Mouse (Mus musculus): ENCODE results near the gene Lman2l. TPM values are rescaled to one million over a fixed set of nuclear protein-coding genes. Genes with fewer than 3 reads are reported as not detected.

Gene Lman2l
- total and polyA plus RNA-seq, 3 experiments = 7.0 to 19.7 TPM; not detected in 1

- Histone ChIP-seq H3K27ac (ENCODE audit: control insufficient read depth, low read depth, low read length) (no peak overlapping the region), H3K79me2 (ENCODE audit: control insufficient read depth, insufficient read depth, low read length, poor library complexity) (peaks cover 16% of the 10 kb centered on the region), H3K36me3 (ENCODE audit: control insufficient read depth in 1 of 2, insufficient read depth in 2 of 2, low read length in 2 of 2) (peaks cover 0 to 23% of the 10 kb centered on the region in 2 experiments; a peak in 2 of 4 replicates), H3K9ac (ENCODE audit: control insufficient read depth, low read depth, low read length, poor library complexity, severe bottlenecking) (peak overlapping the region; percentile 72), H3K9me3 (replicated peaks; ENCODE audit: insufficient read depth, low read length) (no peaks in the 10 kb centered on the region), H3K27me3 (ENCODE audit: control insufficient read depth in 1 of 2, insufficient read depth in 2 of 2, low read length in 2 of 2) (no peaks in the 10 kb centered on the region), H3K4me1 (ENCODE audit: control insufficient read depth in 1 of 2, insufficient read depth in 2 of 2, low read length in 2 of 2) (peaks cover 5 to 46% of the 10 kb centered on the region in 2 experiments), H3K4me3 (ENCODE audit: control insufficient read depth in 1 of 2, insufficient read depth in 1 of 2, low read depth in 2 of 2, low read length in 2 of 2) (peak overlapping the region; percentile 78 to 84)
- DNase-seq (ENCODE audit: low read depth, low spot score) = peak; percentile 61
- TF ChIP-seq ELF1 (IDR thresholded peaks at IDR 0.05; ENCODE audit: low read depth, low read length) (no peak), TBP (IDR thresholded peaks at IDR 0.05; ENCODE audit: low read depth, low read length) (peak; percentile 24; the same call in 1 of the 2 replicates), NRF1 (IDR thresholded peaks at IDR 0.05; ENCODE audit: insufficient read depth, low read depth, low read length, poor library complexity, severe bottlenecking) (no peak), CTCF (IDR thresholded peaks at IDR 0.05 in 2 of 3, conservative IDR thresholded peaks at IDR 0.05 in 1 of 3; ENCODE audit: control insufficient read depth in 1 of 3, insufficient read depth in 1 of 3, low read depth in 2 of 3, low read length in 3 of 3, poor library complexity in 1 of 3, severe bottlenecking in 1 of 3) (no peak), GABPA (IDR thresholded peaks at IDR 0.05; ENCODE audit: low read depth, low read length) (no peak), EP300 (IDR thresholded peaks at IDR 0.05; ENCODE audit: low read depth in 1 of 2, low read length in 2 of 2) (no peak)
Observed at GRCm38 (mm10) chr1:36472106-36472440, 27.0 kb upstream of the Lman2l start.

- peaks cover 16% of the 10 kb centered on the region for H3K79me2 ChIP-seq (ENCODE audit: control insufficient read depth, insufficient read depth, low read length, poor library complexity)
- peak within 1 kb of the TSS; percentile 78 to 84 for H3K4me3 ChIP-seq (ENCODE audit: control insufficient read depth in 1 of 2, insufficient read depth in 1 of 2, low read depth in 2 of 2, low read length in 2 of 2)
- H3K9me3 ChIP-seq (replicated peaks; ENCODE audit: insufficient read depth, low read length) = no peaks in the 10 kb centered on the region
- peak within 1 kb of the TSS; percentile 95 for H3K9ac ChIP-seq (ENCODE audit: control insufficient read depth, low read depth, low read length, poor library complexity, severe bottlenecking)
- H3K27ac ChIP-seq (ENCODE audit: control insufficient read depth, low read depth, low read length) = peak within 1 kb of the TSS; percentile 75
- peaks cover 0 to 19% of the 10 kb centered on the region in 2 experiments; a peak in 2 of 4 replicates for H3K36me3 ChIP-seq (ENCODE audit: control insufficient read depth in 1 of 2, insufficient read depth in 2 of 2, low read length in 2 of 2)
- peak; percentile 92 for DNase-seq (ENCODE audit: low read depth, low spot score)
- peaks cover 5 to 45% of the 10 kb centered on the region in 2 experiments; a peak in 3 of 4 replicates for H3K4me1 ChIP-seq (ENCODE audit: control insufficient read depth in 1 of 2, insufficient read depth in 2 of 2, low read length in 2 of 2)
- no peaks in the 10 kb centered on the region for H3K27me3 ChIP-seq (ENCODE audit: control insufficient read depth in 1 of 2, insufficient read depth in 2 of 2, low read length in 2 of 2)
- TF ChIP-seq TBP (IDR thresholded peaks at IDR 0.05; ENCODE audit: low read depth, low read length) = no peak
- no peak for TF ChIP-seq JUND (IDR thresholded peaks at IDR 0.05; ENCODE audit: low read depth, low read length)
- 0 out of 2 replicates have a peak, but pooled peaks have one; percentile 39 for TF ChIP-seq MYC (IDR thresholded peaks at IDR 0.05; ENCODE audit: low read depth, low read length)
- no peak for TF ChIP-seq RCOR1 (IDR thresholded peaks at IDR 0.05; ENCODE audit: low read depth, low read length)
- TF ChIP-seq MAZ (IDR thresholded peaks at IDR 0.05; ENCODE audit: low read depth, low read length) = no peak; the same call in 1 of the 2 replicates
- peak; percentile 11 to 64 (median 19); a peak in 3 of 6 replicates for TF ChIP-seq CTCF (IDR thresholded peaks at IDR 0.05 in 2 of 3, conservative IDR thresholded peaks at IDR 0.05 in 1 of 3; ENCODE audit: control insufficient read depth in 1 of 3, insufficient read depth in 1 of 3, low read depth in 2 of 3, low read length in 3 of 3, poor library complexity in 1 of 3, severe bottlenecking in 1 of 3)
- TF ChIP-seq ELF1 (IDR thresholded peaks at IDR 0.05; ENCODE audit: low read depth, low read length) = peak; percentile 91
- no peak for TF ChIP-seq TAL1 (IDR thresholded peaks at IDR 0.05; ENCODE audit: low read length)
- no peak for TF ChIP-seq MYB (IDR thresholded peaks at IDR 0.05; ENCODE audit: low read depth, low read length)
- TF ChIP-seq GABPA (IDR thresholded peaks at IDR 0.05; ENCODE audit: low read depth, low read length) = no peak
- no peak for TF ChIP-seq UBTF (IDR thresholded peaks at IDR 0.05; ENCODE audit: borderline replicate concordance, insufficient read depth, low read depth, low read length)
- no peak for TF ChIP-seq E2F4 (IDR thresholded peaks at IDR 0.05; ENCODE audit: borderline replicate concordance, low read depth, low read length)
- TF ChIP-seq EP300 (IDR thresholded peaks at IDR 0.05; ENCODE audit: low read depth in 1 of 2, low read length in 2 of 2) = 0 out of 4 replicates have a peak, but pooled peaks of 1 of the 2 experiments have one; percentile 33
- TF ChIP-seq USF2 (IDR thresholded peaks at IDR 0.05; ENCODE audit: borderline replicate concordance in 1 of 2, insufficient read depth in 1 of 2, low read depth in 1 of 2, low read length in 2 of 2) = no peak
- TF ChIP-seq MAFK (IDR thresholded peaks at IDR 0.05; ENCODE audit: borderline replicate concordance, low read depth, low read length) = no peak
- no peak for TF ChIP-seq BHLHE40 (IDR thresholded peaks at IDR 0.05; ENCODE audit: borderline replicate concordance, low read depth, low read length)
- TF ChIP-seq SMC3 (IDR thresholded peaks at IDR 0.05; ENCODE audit: low read depth, low read length) = no peak
- TF ChIP-seq USF1 (IDR thresholded peaks at IDR 0.05; ENCODE audit: low read depth, low read length) = no peak
- peak; percentile 62 for TF ChIP-seq NELFE (IDR thresholded peaks at IDR 0.05; ENCODE audit: low read depth, low read length)
- TF ChIP-seq MAX (IDR thresholded peaks at IDR 0.05; ENCODE audit: low read length) = no peak
- TF ChIP-seq POLR2A (IDR thresholded peaks at IDR 0.05; ENCODE audit: control insufficient read depth in 1 of 2, insufficient read depth in 1 of 2, low read depth in 1 of 2, low read length in 2 of 2, poor library complexity in 1 of 2) = peak; percentile 67 to 69; a peak in 1 of 4 replicates
- TF ChIP-seq ETS1 (IDR thresholded peaks at IDR 0.05; ENCODE audit: low read depth, low read length) = peak; percentile 34; the same call in 1 of the 2 replicates
- peak; percentile 52 for TF ChIP-seq MXI1 (IDR thresholded peaks at IDR 0.05; ENCODE audit: low read depth, low read length)
- no peak for TF ChIP-seq ZKSCAN1 (IDR thresholded peaks at IDR 0.05; ENCODE audit: low read depth, low read length)
- TF ChIP-seq MEF2A (IDR thresholded peaks at IDR 0.05; ENCODE audit: extremely low read depth, insufficient replicate concordance, low read depth, low read length, poor library complexity, severe bottlenecking) = no peak
Observed at GRCm38 (mm10) chr1:36471181-36472105, 26.4 kb upstream of the Lman2l start, which contains the start of gene Cnnm4. Cnnm4 (plus strand) TSS chr1:36471620.
